Mouse (Mus musculus) leukemia stem cell, adult 10-12 weeks (primary cell): Measurements from ENCODE around the gene Tmem181a. TPM values are rescaled to one million over a fixed set of nuclear protein-coding genes. Genes with fewer than 3 reads are reported as not detected.

Experiments
- polyA plus RNA-seq: library from polyadenylated mRNA; stranded (reverse); fragments of >175 nt; gene quantifications from 2 replicates; pipeline ENCODE4 v1.2.3, GENCODE M21; 2012; ENCODE audit warnings: low replicate concordance

Tmem181a gene
- 1.1 and 1.4 TPM in 2 replicates for polyA plus RNA-seq

GRCm38 (mm10) chr17:6256400-6257069 is at the start of gene Tmem181a:
TSS of gene Tmem181a (plus strand) at chr17:6256860.

GRCm38 (mm10) chr17:6317339-6317985 is 60.8 kb downstream of the Tmem181a start, which contains the start of gene Dynlt1a:
TSS of gene Dynlt1a (minus strand) at chr17:6317500.

Other genes with a start within 250 kb of the Tmem181a start
- gene Serac1, start 177.1 kb upstream of the Tmem181a start, polyA plus RNA-seq, result 0.59 and 2.9 TPM in 2 replicates
- gene Gtf2h5, start 177.1 kb upstream of the Tmem181a start, polyA plus RNA-seq, result 1.0 and 1.6 TPM in 2 replicates
- 27.6 and 32.6 TPM in 2 replicates for gene Tulp4, start 150.4 kb upstream of the Tmem181a start, polyA plus RNA-seq
- 1.5 TPM in 1 of 2 replicates, not detected in the other for gene Dynlt1a, start 60.6 kb downstream of the Tmem181a start, polyA plus RNA-seq
- gene Dynlt1b, start 173.3 kb downstream of the Tmem181a start, polyA plus RNA-seq, result 20.5 and 24.8 TPM in 2 replicates